Mouse (Mus musculus) hindbrain, postnatal 0 days (tissue): Measurements from ENCODE around the gene Kif7. TPM values are rescaled to one million over a fixed set of nuclear protein-coding genes. Genes with fewer than 3 reads are reported as not detected.

Experiments
- ATAC-seq: fragments of 200-750 bp; cut with Nextera tagmentation; 2 replicates; pipeline ENCODE4 v1.8.0; 2017; ENCODE audit warnings: mild to moderate bottlenecking, moderate TSS enrichment, moderate library complexity
- DNase-seq: peaks from one replicate; pipeline ENCODE4 v3.0.0-alpha.2; 2015; ENCODE audit warnings: low spot score
- H3K27ac ChIP-seq: fragments of 300-500 bp; sonication (generic); 2 replicates; pipeline ENCODE4 v1.5.1; 2014; ENCODE audit warnings: mild to moderate bottlenecking
- H3K27me3 ChIP-seq: fragments of 300-500 bp; sonication (generic); 2 replicates; pipeline ENCODE4 v1.6.1; 2014; ENCODE audit warnings: low read length, mixed read lengths; ENCODE audit not compliant: insufficient read depth
- H3K36me3 ChIP-seq: fragments of 300-500 bp; sonication (generic); 2 replicates; pipeline ENCODE4 v1.6.1; 2014; ENCODE audit warnings: low read length, mixed read lengths; ENCODE audit not compliant: insufficient read depth
- H3K4me1 ChIP-seq: fragments of 300-500 bp; sonication (generic); 2 replicates; pipeline ENCODE4 v1.6.1; 2014; ENCODE audit warnings: antibody characterized with exemption, low read length, mixed read lengths; ENCODE audit not compliant: insufficient read depth
- H3K4me2 ChIP-seq: fragments of 300-500 bp; sonication (generic); 2 replicates; pipeline ENCODE4 v1.6.1; 2014; ENCODE audit warnings: low read depth, mild to moderate bottlenecking, low read length, moderate library complexity, mixed read lengths
- H3K4me3 ChIP-seq: fragments of 300-500 bp; sonication (generic); 2 replicates; pipeline ENCODE4 v1.5.1; 2014; ENCODE audit warnings: low read length
- H3K9ac ChIP-seq: fragments of 300-500 bp; sonication (generic); replicated peaks from 2 replicates; pipeline ENCODE4 v1.6.1; 2014; ENCODE audit warnings: mild to moderate bottlenecking, low read length, moderate library complexity, mixed read lengths
- H3K9me3 ChIP-seq: fragments of 300-500 bp; sonication (generic); 2 replicates; pipeline ENCODE4 v1.6.1; 2016; ENCODE audit warnings: low read length, mixed read lengths
- CTCF ChIP-seq: IDR thresholded peaks from 2 replicates; pipeline ENCODE4 v1.5.1; 2016; ENCODE audit warnings: antibody characterized with exemption, control low read depth, low read depth
- WGBS: fragments of 180-500 bp; shearing (Covaris S2); extraction: QIAGEN DNeasy Blood & Tissue Kit; methylation state at CpG from one replicate; pipeline ENCODE4 v1.1.7; 2014; 5-methylcytosine and 5-hydroxymethylcytosine counted together
- polyA plus RNA-seq: library from polyadenylated mRNA; unstranded; fragments of >200 nt; fragmentation: Nextera tagmentation; extraction: Ambion mirVana; gene quantifications from 2 replicates; pipeline ENCODE4 v1.2.1, GENCODE M21; 2015
- total RNA-seq: library from RNA; depleted of rRNA; stranded (reverse); fragments of >200 nt; gene quantifications from 2 replicates; pipeline ENCODE4 v1.2.3, GENCODE M21; 2014; rRNA removed

Gene Kif7
- total and polyA plus RNA-seq, 2 experiments from 2014 or later: 1.9 to 7.3 TPM

- Histone ChIP-seq H3K9me3 (no peaks in the 10 kb centered on the region), H3K36me3 (no peaks in the 10 kb centered on the region), H3K4me3 (peak overlapping the region; percentile 77), H3K27ac (no peak overlapping the region), H3K4me2 (peak overlapping the region; percentile 95), H3K9ac (peak overlapping the region; percentile 44), H3K4me1 (no peaks in the 10 kb centered on the region), H3K27me3 (no peaks in the 10 kb centered on the region)
- no peak for TF ChIP-seq CTCF
- ATAC-seq: no peak; the same call in 1 of the 2 replicates
- no peak for DNase-seq
- WGBS: 1% methylated on average over 73 of the region's 73 CpGs
Measured at GRCm38 (mm10) chr7:79660291-79661150, 55.0 kb downstream of the Kif7 start.

GRCm38 (mm10) chr7:79659578-79660290 lies 55.8 kb downstream of the Kif7 start, which contains the start of gene Ticrr:
Gene Ticrr (plus strand): TSS chr7:79660196.
- peak; percentile 100 for ATAC-seq

DNA sequence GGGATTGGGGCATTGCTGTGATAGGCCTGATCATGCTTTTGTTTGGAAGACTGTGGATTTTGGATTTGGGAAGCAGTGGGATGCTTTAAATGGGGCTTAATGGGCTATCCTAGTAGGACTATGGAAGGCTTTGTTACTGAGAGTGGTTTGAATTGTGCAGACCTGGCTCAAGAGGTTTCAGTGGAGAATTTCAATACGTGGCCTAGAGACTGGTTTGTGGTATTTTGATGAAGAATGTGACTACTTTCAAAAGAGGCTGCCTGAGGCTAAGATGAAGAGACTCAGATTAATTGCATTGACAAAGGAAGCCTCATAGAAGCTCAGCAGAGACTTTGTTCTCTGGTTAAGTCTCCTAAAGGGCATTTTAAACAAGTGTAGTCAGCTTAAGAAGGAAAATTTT lies 60.9 kb downstream of the Kif7 start:
- ATAC-seq: no peak
- DNase-seq: no peak
- 32% methylated on average over 1 of the region's 1 CpGs for WGBS

More at GRCm38 (mm10) chr7:79659578-79660290, 55.8 kb downstream of the Kif7 start, which contains the start of gene Ticrr:
- peak within 1 kb of the TSS; percentile 44 for H3K9ac ChIP-seq
- H3K36me3 ChIP-seq: no peaks in the 10 kb centered on the region
- peak; percentile 97 for DNase-seq
- H3K4me3 ChIP-seq: peak within 1 kb of the TSS; percentile 77
- no peak within 1 kb of the TSS for H3K27ac ChIP-seq
- no peaks in the 10 kb centered on the region for H3K4me1 ChIP-seq
- TF ChIP-seq CTCF: no peak
- under 1% methylated on average over 39 of the region's 39 CpGs for WGBS
- no peaks in the 10 kb centered on the region for H3K9me3 ChIP-seq
- H3K27me3 ChIP-seq: no peaks in the 10 kb centered on the region
- H3K4me2 ChIP-seq: peak within 1 kb of the TSS; percentile 95

DNA sequence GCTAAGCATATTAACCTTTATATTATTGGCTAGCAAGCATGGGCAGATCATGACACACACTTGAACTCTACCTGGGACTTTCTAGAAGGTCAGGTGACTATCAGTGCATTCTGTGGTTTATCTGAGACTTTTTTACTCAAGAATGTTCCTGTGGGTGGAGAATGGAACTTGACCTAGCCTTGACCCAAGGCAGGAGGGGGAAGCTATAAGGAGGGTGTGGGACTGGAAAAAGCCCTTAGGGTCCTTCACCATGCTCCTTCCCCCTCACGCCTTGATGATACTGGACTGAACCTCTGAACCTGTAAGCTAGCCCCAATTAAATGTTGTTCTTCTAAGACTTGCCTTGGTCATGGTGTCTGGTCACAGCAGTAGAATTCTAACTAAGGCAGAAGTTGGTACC lies 61.3 kb downstream of the Kif7 start:
- Histone ChIP-seq H3K9me3 (no peaks in the 10 kb centered on the region), H3K9ac (no peak overlapping the region), H3K4me2 (no peak overlapping the region), H3K27me3 (no peaks in the 10 kb centered on the region), H3K27ac (no peak overlapping the region), H3K4me1 (no peaks in the 10 kb centered on the region), H3K4me3 (no peak overlapping the region), H3K36me3 (no peaks in the 10 kb centered on the region)
- no peak for DNase-seq
- 87% methylated on average over 1 of the region's 1 CpGs for WGBS
- ATAC-seq: no peak
- no peak for TF ChIP-seq CTCF

More for the DNA sequence above, 60.9 kb downstream of the Kif7 start:
- Histone ChIP-seq H3K27ac (no peak overlapping the region), H3K27me3 (no peaks in the 10 kb centered on the region), H3K9ac (no peak overlapping the region), H3K4me2 (no peak overlapping the region), H3K4me1 (no peaks in the 10 kb centered on the region), H3K9me3 (no peaks in the 10 kb centered on the region), H3K36me3 (no peaks in the 10 kb centered on the region), H3K4me3 (no peak overlapping the region)
- TF ChIP-seq CTCF: no peak

DNA sequence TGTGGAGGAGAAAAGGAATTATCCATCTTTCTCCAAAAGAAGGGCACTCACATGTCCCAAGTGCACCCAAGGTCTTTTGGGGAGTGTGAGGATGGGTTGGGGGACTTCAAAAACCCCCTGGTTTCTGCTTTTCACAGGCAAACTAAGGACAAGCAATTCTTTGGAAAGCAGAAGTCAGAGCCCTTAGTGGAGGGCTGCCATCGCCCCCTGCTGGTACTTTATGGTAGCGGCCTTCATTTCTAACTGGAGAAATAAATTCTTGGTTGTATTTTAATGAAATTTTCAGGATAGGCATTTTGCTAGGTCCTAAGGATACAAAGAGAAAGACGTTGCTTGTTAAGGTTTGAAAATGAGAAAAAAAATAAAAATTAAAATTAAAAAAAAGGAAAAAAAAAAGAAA lies 66.5 kb downstream of the Kif7 start:
- Histone ChIP-seq H3K36me3 (no peaks in the 10 kb centered on the region), H3K4me3 (no peak overlapping the region), H3K9me3 (no peaks in the 10 kb centered on the region), H3K27me3 (no peaks in the 10 kb centered on the region), H3K4me2 (no peak overlapping the region), H3K27ac (no peak overlapping the region), H3K4me1 (no peaks in the 10 kb centered on the region), H3K9ac (no peak overlapping the region)
- DNase-seq (peak; percentile 75), ATAC-seq (no peak)
- 6% methylated on average over 3 of the region's 3 CpGs for WGBS
- TF ChIP-seq CTCF: peak; percentile 79

Other genes with a start within 250 kb of the Kif7 start
- gene Polg, start 249.4 kb downstream of the Kif7 start, total RNA-seq: 60.0 and 79.5 TPM in 2 replicates
- gene Polg, start 249.4 kb downstream of the Kif7 start, polyA plus RNA-seq: 23.8 and 23.9 TPM in 2 replicates
- gene Rhcg, start 98.1 kb downstream of the Kif7 start, total RNA-seq: 0.68 and 2.5 TPM in 2 replicates
- 4.0 and 4.3 TPM in 2 replicates for gene Rhcg, start 98.1 kb downstream of the Kif7 start, polyA plus RNA-seq
- gene Ticrr, start 55.5 kb downstream of the Kif7 start, total RNA-seq: 8.7 and 8.8 TPM in 2 replicates
- gene Ticrr, start 55.5 kb downstream of the Kif7 start, polyA plus RNA-seq: 2.0 and 2.1 TPM in 2 replicates
- gene Plin1, start 17.2 kb upstream of the Kif7 start, total RNA-seq: 0.21 and 7.3 TPM in 2 replicates
- 0.33 and 0.44 TPM in 2 replicates for gene Plin1, start 17.2 kb upstream of the Kif7 start, polyA plus RNA-seq
- 2.9 and 3.2 TPM in 2 replicates for gene Pex11a, start 27.4 kb upstream of the Kif7 start, total RNA-seq
- 13.5 and 14.0 TPM in 2 replicates for gene Pex11a, start 27.4 kb upstream of the Kif7 start, polyA plus RNA-seq
- 0.54 and 1.3 TPM in 2 replicates for gene Wdr93, start 27.4 kb upstream of the Kif7 start, total RNA-seq
- 0.24 and 0.30 TPM in 2 replicates for gene Wdr93, start 27.4 kb upstream of the Kif7 start, polyA plus RNA-seq
- gene Mesp1, start 78.1 kb upstream of the Kif7 start, total RNA-seq: 0.32 and 0.52 TPM in 2 replicates
- gene Mesp1, start 78.1 kb upstream of the Kif7 start, polyA plus RNA-seq: 0.63 and 0.83 TPM in 2 replicates
- gene Mesp2, start 95.0 kb upstream of the Kif7 start, total RNA-seq: 1.5 and 1.7 TPM in 2 replicates
- 1.1 and 1.5 TPM in 2 replicates for gene Mesp2, start 95.0 kb upstream of the Kif7 start, polyA plus RNA-seq
- gene Anpep, start 145.3 kb upstream of the Kif7 start, total RNA-seq: 4.1 and 12.1 TPM in 2 replicates
- 3.7 and 5.0 TPM in 2 replicates for gene Anpep, start 145.3 kb upstream of the Kif7 start, polyA plus RNA-seq
- gene Ap3s2, start 204.9 kb upstream of the Kif7 start, total RNA-seq: 33.5 and 35.7 TPM in 2 replicates
- 27.5 and 32.0 TPM in 2 replicates for gene Ap3s2, start 204.9 kb upstream of the Kif7 start, polyA plus RNA-seq
- gene Arpin, start 219.6 kb upstream of the Kif7 start, total RNA-seq: 29.6 and 34.3 TPM in 2 replicates
- 16.1 and 16.6 TPM in 2 replicates for gene Arpin, start 219.6 kb upstream of the Kif7 start, polyA plus RNA-seq